In the genomic region with DNA sequence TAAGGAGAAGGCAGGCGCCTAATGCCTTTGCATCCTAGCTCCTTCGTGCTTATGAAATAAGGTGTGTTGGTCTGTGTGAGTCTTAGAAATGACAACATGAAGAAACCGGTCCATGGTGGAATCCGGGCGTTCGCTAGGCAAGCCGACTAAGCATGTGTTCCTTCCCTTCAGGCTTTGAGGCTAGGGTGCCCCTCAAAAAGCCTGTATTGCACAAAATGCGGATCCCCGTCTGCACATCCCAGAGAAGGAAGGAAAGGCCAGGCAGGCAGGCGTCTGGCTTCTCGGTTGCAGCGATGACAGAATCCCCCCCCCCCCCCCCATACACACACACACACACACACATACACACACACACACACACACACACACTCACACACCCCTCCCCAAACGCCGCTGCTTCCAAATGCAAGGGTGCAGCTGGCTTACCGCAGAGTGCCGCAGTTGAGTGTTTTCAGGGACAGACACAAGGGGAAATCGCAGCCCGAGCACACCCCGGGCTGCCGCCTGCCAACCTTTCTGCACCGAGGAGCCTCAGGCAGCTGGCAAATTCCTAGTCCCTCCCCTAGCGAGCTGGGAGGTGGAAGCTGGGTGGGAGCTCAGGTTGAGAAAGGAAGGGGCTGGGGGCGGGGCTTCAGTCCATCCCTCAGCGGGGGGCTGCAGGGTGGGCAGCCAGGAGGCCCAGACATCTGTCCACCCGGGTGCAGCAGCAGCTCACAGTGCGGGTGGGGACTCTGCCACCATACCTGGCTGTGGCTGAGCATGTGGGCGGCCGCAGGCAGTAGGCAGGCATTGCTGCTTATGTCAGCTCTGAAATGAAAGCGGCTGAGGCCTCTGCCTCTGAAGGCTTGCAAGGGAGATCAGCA, we compare ENCODE assay signal across 7 mouse cellular contexts.
DNase-seq lines count a peak whose midpoint lies in the region; TF ChIP-seq lines count a peak whose summit lies in the region.

No protein-coding gene starts in this region.

- WGBS in heart, adult 2 months, result 9% methylated on average over 26 of the region's 29 CpGs

- no peak for TF ChIP-seq EP300 in heart, adult 2 months (IDR thresholded peaks at IDR 0.05; ENCODE audit: insufficient read depth, low read depth, low read length)

- H3K27me3 ChIP-seq in heart, adult 2 months (ENCODE audit: control insufficient read depth, insufficient read depth, low read length), result no peaks in the 10 kb centered on the region
- no peaks in the 10 kb centered on the region for H3K27me3 ChIP-seq in splenic B cell, adult 2 months (ENCODE audit: control insufficient read depth, insufficient read depth, low read length, poor library complexity, severe bottlenecking)

- peak overlapping the region; percentile 47 for H3K4me3 ChIP-seq in heart, adult 2 months

- intact Hi-C loops in heart, adult 2 months (cut with DNase I), result loop anchor here (5.0 kb wide), 1 partner anchor 108 kb away; no protein-coding TSS in a partner anchor
- intact Hi-C loops in left cerebral cortex, postnatal 36 days (cut with DNase I), result loop anchor here (5.0 kb wide), 1 partner anchor 93 kb away; no protein-coding TSS in a partner anchor

- peak overlapping the region; percentile 42 for H3K9ac ChIP-seq in heart, adult 2 months (ENCODE audit: low read depth, low read length)

- H3K4me1 ChIP-seq in heart, adult 2 months (ENCODE audit: control insufficient read depth, insufficient read depth, low read length), result peaks cover 7% of the 10 kb centered on the region

- 0 out of 2 replicates have a peak, but pooled peaks have one; percentile 8 for TF ChIP-seq CTCF in heart, adult 2 months (IDR thresholded peaks at IDR 0.05)

- TF ChIP-seq POLR2A in heart, adult 2 months (IDR thresholded peaks at IDR 0.05; ENCODE audit: insufficient read depth, low read depth, low read length), result no peak

- peak; percentile 23 for DNase-seq in adrenal gland, postnatal 25 days
- peak; percentile 52 for DNase-seq in embryo, embryonic 9.5 days (ENCODE audit: extremely low spot score)
- DNase-seq in heart, adult 2 months, result peak; percentile 52 to 53
- peak; percentile 59 for DNase-seq in kidney, adult 18-20 months
- DNase-seq in left cerebral cortex, postnatal 36 days (ENCODE audit: low spot score in 2 of 2), result peak; percentile 82 to 86
- DNase-seq in mesoderm, embryonic 11.5 days (ENCODE audit: low read depth, low spot score), result peak; percentile 65
- peak; percentile 18 for DNase-seq in splenic B cell, adult 2 months (ENCODE audit: low read depth, low spot score)

- no peaks in the 10 kb centered on the region for H3K79me2 ChIP-seq in heart, adult 2 months (replicated peaks; ENCODE audit: control insufficient read depth, insufficient read depth, low read length)

- peak overlapping the region; percentile 67 for H3K27ac ChIP-seq in heart, adult 2 months

- H3K36me3 ChIP-seq in heart, adult 2 months (ENCODE audit: control insufficient read depth, insufficient read depth, low read length), result no peaks in the 10 kb centered on the region
- 0 out of 2 replicates have a peak, but pooled peaks cover 1% of the 10 kb centered on the region for H3K36me3 ChIP-seq in splenic B cell, adult 2 months (ENCODE audit: control insufficient read depth, insufficient read depth, low read length, poor library complexity, severe bottlenecking)

Comparison
In these comparisons a context has a peak if more than half of its experiments do, and no peak if none do; other contexts are left out.
1. Peak in every context shown above with its lines: DNase-seq, H3K4me3 ChIP-seq and H3K27ac ChIP-seq.
2. DNase-seq: peak in every context shown above with its lines; median percentile 84 in left cerebral cortex, postnatal 36 days; 65 in mesoderm, embryonic 11.5 days; 59 in kidney, adult 18-20 months; 52 in heart, adult 2 months; 52 in embryo, embryonic 9.5 days; 23 in adrenal gland, postnatal 25 days; 18 in splenic B cell, adult 2 months.